Mouse (Mus musculus) liver, adult 2 months (tissue): ENCODE data around the gene Cul9.

Experiments used
- CTCF ChIP-seq: fragments of 200-500 bp; IDR thresholded peaks from 2 replicates; pipeline ENCODE4 v1.5.1; 2011; ENCODE audit warnings: low read depth, low read length, control low read depth
- POLR2A ChIP-seq: fragments of 200-500 bp; IDR thresholded peaks from 2 replicates; pipeline ENCODE4 v1.6.1; 2011; ENCODE audit warnings: low read length, control low read depth; ENCODE audit not compliant: insufficient read depth; ENCODE audit errors: extremely low read depth

DNA sequence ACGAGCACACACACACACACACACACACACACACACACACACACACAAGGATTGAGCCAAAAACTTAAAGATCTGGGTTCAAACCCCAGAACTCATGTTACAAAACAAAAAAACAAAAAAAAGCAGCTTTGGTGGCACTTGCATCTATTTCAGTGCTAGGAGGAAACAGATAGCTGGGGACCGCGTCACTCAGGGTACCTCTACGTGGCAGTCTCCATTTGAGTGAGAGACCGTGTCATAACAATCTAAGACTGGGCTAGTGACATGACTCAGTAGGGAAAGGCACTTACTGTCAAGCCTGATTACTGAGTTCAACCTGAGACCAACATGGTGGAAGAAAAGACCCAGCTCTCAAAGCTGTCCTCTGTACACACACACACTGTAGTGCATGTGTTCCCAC lies 12.0 kb upstream of the Cul9 start:
- TF ChIP-seq CTCF (no peak), POLR2A (no peak)
